Mouse (Mus musculus) forebrain, embryonic 13.5 days (tissue): Measurements from ENCODE around the gene Ccna1. TPM values are rescaled to one million over a fixed set of nuclear protein-coding genes. Genes with fewer than 3 reads are reported as not detected.
A peak's percentile ranks its signal among the peaks of the same experiment; 100 is the strongest.

Experiments
- ATAC-seq: fragments of 200-750 bp; cut with Nextera tagmentation; 2 replicates; pipeline ENCODE4 v1.8.0; 2017
- H3K27ac ChIP-seq: fragments of 300-500 bp; sonication (generic); 2 replicates; pipeline ENCODE4 v1.5.1; 2015; ENCODE audit warnings: inconsistent platforms, mild to moderate bottlenecking, moderate library complexity
- H3K27me3 ChIP-seq: fragments of 300-500 bp; sonication (generic); 2 replicates; pipeline ENCODE4 v1.6.1; 2015; ENCODE audit warnings: mild to moderate bottlenecking, inconsistent platforms
- H3K36me3 ChIP-seq: fragments of 300-500 bp; sonication (generic); 2 replicates; pipeline ENCODE4 v1.6.1; 2015; ENCODE audit warnings: mild to moderate bottlenecking, inconsistent platforms; ENCODE audit not compliant: poor library complexity, severe bottlenecking
- H3K4me1 ChIP-seq: fragments of 300-500 bp; sonication (generic); 2 replicates; pipeline ENCODE4 v1.6.1; 2015; ENCODE audit warnings: inconsistent platforms
- H3K4me2 ChIP-seq: fragments of 300-500 bp; sonication (generic); 2 replicates; pipeline ENCODE4 v1.6.1; 2015; ENCODE audit warnings: inconsistent platforms, mild to moderate bottlenecking, moderate library complexity
- H3K4me3 ChIP-seq: fragments of 300-500 bp; sonication (generic); 2 replicates; pipeline ENCODE4 v1.5.1; 2015; ENCODE audit warnings: mild to moderate bottlenecking, inconsistent platforms
- H3K9ac ChIP-seq: fragments of 300-500 bp; sonication (generic); 2 replicates; pipeline ENCODE4 v1.6.1; 2015; ENCODE audit warnings: mild to moderate bottlenecking, inconsistent platforms
- H3K9me3 ChIP-seq: fragments of 300-500 bp; sonication (generic); replicated peaks from 2 replicates; pipeline ENCODE4 v1.6.1; 2016; ENCODE audit warnings: inconsistent platforms
- WGBS: fragments of 180-500 bp; shearing (Covaris S2); methylation state at CpG from one replicate; pipeline ENCODE4 v1.1.7; 2015; 5-methylcytosine and 5-hydroxymethylcytosine counted together
- polyA plus RNA-seq: library from polyadenylated mRNA; unstranded; fragments of >200 nt; fragmentation: Nextera tagmentation; extraction: Ambion mirVana; gene quantifications from 2 replicates; pipeline ENCODE4 v1.2.1, GENCODE M21; 2015

Gene Ccna1
- polyA plus RNA-seq, 1 experiment from 2014 or later, result 2.7 TPM

GRCm38 (mm10) chr3:55062653-55063052 is 7.4 kb upstream of the Ccna1 start:
- H3K9ac ChIP-seq, result no peak overlapping the region

DNA sequence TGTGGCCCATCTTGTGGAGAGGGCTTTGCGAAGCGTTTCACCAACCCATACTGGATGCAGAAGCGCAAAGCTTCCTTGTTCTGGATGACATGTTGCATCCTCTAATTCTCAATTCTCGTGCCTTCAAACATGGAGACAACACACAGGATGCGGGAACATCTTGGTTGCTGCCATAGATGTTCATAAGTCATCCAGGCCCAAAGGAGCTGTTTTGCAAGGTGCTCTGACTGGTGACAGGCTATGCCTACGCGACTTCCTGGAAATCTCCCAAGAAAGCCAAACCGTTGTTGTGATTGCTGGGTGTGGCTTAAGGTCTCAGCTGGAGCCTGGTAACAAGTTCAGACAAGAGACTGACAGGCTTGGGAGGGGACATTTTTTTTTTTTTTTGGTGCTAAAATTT is 1.1 kb upstream of the Ccna1 start:
- Histone ChIP-seq H3K9ac (no peak overlapping the region), H3K9me3 (no peaks in the 10 kb centered on the region), H3K27ac (no peak overlapping the region), H3K4me1 (peaks cover 15% of the 10 kb centered on the region), H3K4me3 (no peak overlapping the region), H3K27me3 (peaks cover 19% of the 10 kb centered on the region), H3K36me3 (no peaks in the 10 kb centered on the region), H3K4me2 (no peak overlapping the region)
- WGBS, result 71% methylated on average over 8 of the region's 8 CpGs
- no peak for ATAC-seq

More at GRCm38 (mm10) chr3:55062653-55063052, 7.4 kb upstream of the Ccna1 start:
- H3K9me3 ChIP-seq, result no peaks in the 10 kb centered on the region
- peaks cover 9% of the 10 kb centered on the region; the same call in 1 of the 2 replicates for H3K4me1 ChIP-seq
- H3K27ac ChIP-seq, result no peak overlapping the region
- no peak for ATAC-seq
- no peak overlapping the region for H3K4me2 ChIP-seq
- 75% methylated on average over 9 of the region's 9 CpGs for WGBS
- no peaks in the 10 kb centered on the region for H3K36me3 ChIP-seq
- no peaks in the 10 kb centered on the region for H3K27me3 ChIP-seq
- no peak overlapping the region for H3K4me3 ChIP-seq

DNA sequence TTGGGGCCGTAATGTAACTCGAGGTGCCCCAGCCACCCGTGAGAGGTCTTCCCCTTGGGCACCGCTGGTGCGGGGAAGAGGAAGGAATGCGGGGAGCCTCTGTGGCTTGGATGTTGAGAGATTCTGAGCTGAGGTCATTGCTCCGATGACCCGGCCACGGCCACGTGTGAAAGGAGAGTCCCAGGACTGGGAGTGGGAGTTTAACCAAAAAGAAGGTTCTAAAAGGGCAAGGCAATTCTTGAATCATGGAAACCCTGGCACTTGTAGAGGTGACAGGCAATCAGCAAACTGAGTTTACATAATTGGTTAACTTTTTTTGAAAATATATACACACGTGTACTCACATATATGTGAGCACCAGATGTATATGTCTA is 433 bp upstream of the Ccna1 start:
- no peak for ATAC-seq
- H3K27ac ChIP-seq, result no peak overlapping the region
- H3K36me3 ChIP-seq, result no peaks in the 10 kb centered on the region
- 8% methylated on average over 11 of the region's 11 CpGs for WGBS
- H3K4me2 ChIP-seq, result peak overlapping the region; percentile 99
- H3K4me3 ChIP-seq, result peak overlapping the region; percentile 68
- H3K9me3 ChIP-seq, result no peaks in the 10 kb centered on the region
- peak overlapping the region; percentile 71 for H3K9ac ChIP-seq
- peaks cover 15% of the 10 kb centered on the region for H3K4me1 ChIP-seq
- H3K27me3 ChIP-seq, result peaks cover 19% of the 10 kb centered on the region

GRCm38 (mm10) chr3:55054231-55054630 is 1.1 kb downstream of the Ccna1 start:
- Histone ChIP-seq H3K4me1 (peaks cover 15% of the 10 kb centered on the region), H3K27ac (no peak overlapping the region), H3K9ac (no peak overlapping the region), H3K36me3 (no peaks in the 10 kb centered on the region), H3K27me3 (peaks cover 19% of the 10 kb centered on the region), H3K4me3 (peak overlapping the region; percentile 68), H3K4me2 (peak overlapping the region; percentile 99), H3K9me3 (no peaks in the 10 kb centered on the region)
- no peak for ATAC-seq
- 55% methylated on average over 6 of the region's 6 CpGs for WGBS

DNA sequence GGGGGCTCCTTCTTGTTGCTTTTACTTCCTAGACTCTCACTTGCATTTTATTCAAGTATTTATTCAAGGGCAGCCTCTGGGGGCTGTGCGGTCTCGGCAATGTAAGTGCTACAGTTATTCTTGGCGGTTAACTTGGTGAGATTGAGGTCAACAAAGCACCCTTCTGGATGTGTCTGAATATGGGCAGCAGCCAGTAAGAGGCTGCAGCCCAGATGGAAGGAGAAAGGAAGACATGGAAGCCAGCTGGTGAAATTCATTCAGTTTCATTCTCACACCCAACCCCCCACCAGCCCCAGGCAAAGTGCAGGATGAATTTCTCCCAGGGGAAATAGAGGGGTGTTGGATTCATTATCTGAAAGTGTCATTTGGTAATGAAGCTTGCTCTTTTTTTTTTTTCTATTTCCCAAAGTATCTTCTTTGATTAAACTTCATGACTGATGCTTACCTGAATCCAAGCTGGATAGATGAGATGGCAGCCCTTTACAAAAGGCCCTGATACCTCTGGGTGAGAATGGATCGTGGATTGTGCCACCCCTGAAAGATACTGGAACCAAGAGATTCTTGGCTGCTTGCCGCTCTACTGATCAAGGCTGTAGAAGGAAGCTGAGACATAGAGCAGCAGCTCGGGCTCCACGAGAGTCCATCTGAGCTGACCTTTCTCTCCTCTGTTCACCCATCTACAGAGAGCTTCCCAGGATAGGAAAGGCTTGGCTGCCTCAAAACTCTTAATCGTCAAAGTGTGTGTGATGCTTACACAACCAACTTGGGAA is 10.5 kb downstream of the Ccna1 start:
- no peak overlapping the region for H3K4me2 ChIP-seq
- 72% methylated on average over 8 of the region's 8 CpGs for WGBS
- H3K36me3 ChIP-seq, result no peaks in the 10 kb centered on the region
- H3K27ac ChIP-seq, result no peak overlapping the region
- peak; percentile 88 for ATAC-seq
- H3K4me1 ChIP-seq, result 0 out of 2 replicates have a peak, but pooled peaks cover 8% of the 10 kb centered on the region
- H3K27me3 ChIP-seq, result no peaks in the 10 kb centered on the region
- H3K9me3 ChIP-seq, result no peaks in the 10 kb centered on the region
- no peak overlapping the region for H3K4me3 ChIP-seq
- no peak overlapping the region for H3K9ac ChIP-seq

GRCm38 (mm10) chr3:55037608-55038007 is 17.7 kb downstream of the Ccna1 start:
- WGBS, result 91% methylated on average over 5 of the region's 5 CpGs
- no peaks in the 10 kb centered on the region for H3K9me3 ChIP-seq
- no peak overlapping the region for H3K4me2 ChIP-seq
- H3K36me3 ChIP-seq, result no peaks in the 10 kb centered on the region
- H3K27ac ChIP-seq, result no peak overlapping the region
- no peaks in the 10 kb centered on the region for H3K27me3 ChIP-seq
- H3K4me3 ChIP-seq, result no peak overlapping the region
- no peaks in the 10 kb centered on the region for H3K4me1 ChIP-seq
- no peak overlapping the region for H3K9ac ChIP-seq
- ATAC-seq, result no peak

- H3K4me2 ChIP-seq, result no peak overlapping the region
- no peak overlapping the region for H3K27ac ChIP-seq
- no peaks in the 10 kb centered on the region for H3K9me3 ChIP-seq
- H3K9ac ChIP-seq, result no peak overlapping the region
- no peaks in the 10 kb centered on the region for H3K36me3 ChIP-seq
- 73% methylated on average over 7 of the region's 7 CpGs for WGBS
- no peak for ATAC-seq
- H3K4me1 ChIP-seq, result peaks cover 17% of the 10 kb centered on the region; the same call in 1 of the 2 replicates
- H3K27me3 ChIP-seq, result no peaks in the 10 kb centered on the region
- no peak overlapping the region for H3K4me3 ChIP-seq
These were observed 27.9 kb downstream of the Ccna1 start for GRCm38 (mm10) chr3:55027271-55027840.

DNA sequence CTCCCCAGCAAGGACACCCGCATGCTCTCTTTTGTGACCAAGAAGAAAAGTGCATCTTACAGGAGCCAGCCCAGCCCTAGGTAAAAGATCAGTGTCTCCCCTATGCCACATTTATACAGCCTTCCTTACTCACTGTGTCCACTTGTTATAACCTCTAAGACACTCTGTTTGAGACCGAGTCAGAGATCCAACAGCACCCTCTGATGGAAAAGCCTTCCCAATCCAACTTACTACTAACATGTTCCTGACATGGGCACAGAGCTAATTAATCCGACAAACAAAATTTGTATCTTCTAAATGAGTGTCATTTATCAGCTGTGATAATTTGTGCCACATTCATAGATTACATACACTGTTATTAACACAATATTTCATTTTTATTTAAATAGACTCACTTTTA is 29.8 kb downstream of the Ccna1 start:
- peaks cover 17% of the 10 kb centered on the region; the same call in 1 of the 2 replicates for H3K4me1 ChIP-seq
- H3K27me3 ChIP-seq, result no peaks in the 10 kb centered on the region
- no peak overlapping the region for H3K4me2 ChIP-seq
- H3K27ac ChIP-seq, result no peak overlapping the region
- peaks cover 5% of the 10 kb centered on the region; the same call in 1 of the 2 replicates for H3K9me3 ChIP-seq
- H3K4me3 ChIP-seq, result no peak overlapping the region
- H3K36me3 ChIP-seq, result no peaks in the 10 kb centered on the region
- WGBS, result 77% methylated on average over 3 of the region's 3 CpGs
- ATAC-seq, result no peak
- no peak overlapping the region for H3K9ac ChIP-seq

DNA sequence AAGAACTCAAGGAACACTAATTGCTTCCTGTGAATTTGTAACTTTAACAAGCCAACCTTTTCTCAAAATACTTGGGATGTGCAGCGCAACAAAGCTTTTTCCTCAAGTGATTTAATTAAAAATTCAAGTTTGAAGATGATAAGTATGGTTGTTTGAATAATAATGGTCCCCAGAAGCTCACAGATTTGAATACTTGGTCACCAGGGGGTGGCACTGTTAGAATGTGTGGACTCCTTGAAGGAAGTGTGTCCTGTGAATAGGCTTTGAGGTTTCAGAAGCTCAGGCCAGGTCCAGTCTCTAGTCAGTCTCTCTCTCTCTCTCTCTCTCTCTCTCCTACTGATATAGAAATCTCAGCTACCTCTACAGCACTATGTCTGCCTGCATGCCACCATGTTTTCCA is 32.0 kb downstream of the Ccna1 start:
- peaks cover 17% of the 10 kb centered on the region; the same call in 1 of the 2 replicates for H3K4me1 ChIP-seq

GRCm38 (mm10) chr3:55022247-55022646 is 33.1 kb downstream of the Ccna1 start:
- H3K27me3 ChIP-seq, result no peaks in the 10 kb centered on the region
- no peak for ATAC-seq
- no peaks in the 10 kb centered on the region for H3K36me3 ChIP-seq
- WGBS, result 79% methylated on average over 1 of the region's 1 CpGs
- H3K9ac ChIP-seq, result no peak overlapping the region
- peaks cover 5% of the 10 kb centered on the region; the same call in 1 of the 2 replicates for H3K9me3 ChIP-seq
- peaks cover 7% of the 10 kb centered on the region; the same call in 1 of the 2 replicates for H3K4me1 ChIP-seq
- no peak overlapping the region for H3K27ac ChIP-seq
- no peak overlapping the region for H3K4me2 ChIP-seq
- H3K4me3 ChIP-seq, result no peak overlapping the region

More for the DNA sequence above, 32.0 kb downstream of the Ccna1 start:
- Histone ChIP-seq H3K27ac (no peak overlapping the region), H3K9me3 (peaks cover 5% of the 10 kb centered on the region; the same call in 1 of the 2 replicates), H3K4me3 (no peak overlapping the region), H3K27me3 (no peaks in the 10 kb centered on the region), H3K4me2 (no peak overlapping the region), H3K36me3 (no peaks in the 10 kb centered on the region), H3K9ac (no peak overlapping the region)
- 86% methylated on average over 1 of the region's 1 CpGs for WGBS
- no peak for ATAC-seq

DNA sequence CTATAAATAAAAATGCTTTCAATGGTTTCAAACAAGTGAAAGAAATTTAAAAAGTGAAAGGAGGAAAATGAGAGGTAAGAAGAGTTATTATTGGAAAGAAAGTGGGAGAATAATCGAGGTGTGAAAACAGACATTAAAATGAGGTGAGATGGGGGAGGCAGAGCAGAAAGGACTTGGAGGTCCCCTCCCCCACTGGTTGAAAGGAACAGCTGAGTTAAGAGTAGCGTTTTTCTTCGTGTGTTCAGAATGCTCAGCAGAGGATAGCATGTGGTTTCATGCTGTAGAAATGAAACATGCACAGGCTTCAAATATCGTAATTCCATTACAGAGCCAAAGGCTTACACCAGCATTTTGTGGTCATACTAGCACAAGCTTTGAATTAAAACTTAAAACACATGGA is 42.8 kb downstream of the Ccna1 start:
- no peaks in the 10 kb centered on the region for H3K9me3 ChIP-seq
- H3K4me2 ChIP-seq, result no peak overlapping the region
- no peaks in the 10 kb centered on the region for H3K36me3 ChIP-seq
- 0 out of 2 replicates have a peak, but pooled peaks cover 5% of the 10 kb centered on the region for H3K4me1 ChIP-seq
- H3K4me3 ChIP-seq, result no peak overlapping the region
- H3K9ac ChIP-seq, result no peak overlapping the region
- WGBS, result 69% methylated on average over 4 of the region's 4 CpGs
- peaks cover 16% of the 10 kb centered on the region for H3K27me3 ChIP-seq
- no peak overlapping the region for H3K27ac ChIP-seq
- ATAC-seq, result no peak

- H3K4me2 ChIP-seq, result no peak overlapping the region
- no peak for ATAC-seq
- H3K27me3 ChIP-seq, result peaks cover 24% of the 10 kb centered on the region
- H3K36me3 ChIP-seq, result no peaks in the 10 kb centered on the region
- H3K27ac ChIP-seq, result no peak overlapping the region
- H3K9ac ChIP-seq, result no peak overlapping the region
- WGBS, result 37% methylated on average over 7 of the region's 7 CpGs
- no peaks in the 10 kb centered on the region for H3K9me3 ChIP-seq
- H3K4me3 ChIP-seq, result no peak overlapping the region
- 0 out of 2 replicates have a peak, but pooled peaks cover 5% of the 10 kb centered on the region for H3K4me1 ChIP-seq
These were observed 43.6 kb downstream of the Ccna1 start for GRCm38 (mm10) chr3:55011681-55012080.
